Mouse (Mus musculus) bone marrow, adult 2 months (tissue): ENCODE results near the gene Psmd12. TPM values are rescaled to one million over a fixed set of nuclear protein-coding genes. Genes with fewer than 3 reads are reported as not detected.

Experiments
- H3K27ac ChIP-seq: fragments of 200-500 bp; 2 replicates; pipeline ENCODE4 v1.5.1; 2012; ENCODE audit warnings: low read depth, mild to moderate bottlenecking, control low read depth, inconsistent platforms, low read length; ENCODE audit not compliant: control insufficient read depth, poor library complexity, insufficient read depth
- H3K4me1 ChIP-seq: fragments of 200-500 bp; 2 replicates; pipeline ENCODE4 v1.6.1; 2011; ENCODE audit warnings: low read length; ENCODE audit not compliant: control insufficient read depth, insufficient read depth
- H3K4me3 ChIP-seq: fragments of 200-500 bp; replicated peaks from 2 replicates; pipeline ENCODE3; 2011; ENCODE audit warnings: mild to moderate bottlenecking, low read depth, low read length, control low read depth; ENCODE audit not compliant: control insufficient read depth
- CTCF ChIP-seq: fragments of 200-500 bp; IDR thresholded peaks from 2 replicates; pipeline ENCODE4 v1.5.1; 2011; ENCODE audit warnings: low read length, control low read depth; ENCODE audit not compliant: control insufficient read depth, insufficient read depth
- POLR2A ChIP-seq: fragments of 200-500 bp; IDR thresholded peaks from 2 replicates; pipeline ENCODE4 v1.6.1; 2011; ENCODE audit warnings: low read depth, mild to moderate bottlenecking, control low read depth, low read length, borderline replicate concordance; ENCODE audit not compliant: control insufficient read depth
- WGBS: fragments of 180-500 bp; shearing (Covaris S2); methylation state at CpG from one replicate; pipeline ENCODE4 v1.1.7; 2018; 5-methylcytosine and 5-hydroxymethylcytosine counted together
- polyA plus RNA-seq: library from polyadenylated mRNA; stranded (reverse); fragments of >200 nt; gene quantifications from 2 replicates; pipeline ENCODE4 v1.2.4, GENCODE M21; 2011; ENCODE audit warnings: low replicate concordance; ENCODE audit not compliant: missing spikeins, insufficient read depth, insufficient read length

Psmd12 gene
- polyA plus RNA-seq, 1 experiment: 61.0 TPM

DNA sequence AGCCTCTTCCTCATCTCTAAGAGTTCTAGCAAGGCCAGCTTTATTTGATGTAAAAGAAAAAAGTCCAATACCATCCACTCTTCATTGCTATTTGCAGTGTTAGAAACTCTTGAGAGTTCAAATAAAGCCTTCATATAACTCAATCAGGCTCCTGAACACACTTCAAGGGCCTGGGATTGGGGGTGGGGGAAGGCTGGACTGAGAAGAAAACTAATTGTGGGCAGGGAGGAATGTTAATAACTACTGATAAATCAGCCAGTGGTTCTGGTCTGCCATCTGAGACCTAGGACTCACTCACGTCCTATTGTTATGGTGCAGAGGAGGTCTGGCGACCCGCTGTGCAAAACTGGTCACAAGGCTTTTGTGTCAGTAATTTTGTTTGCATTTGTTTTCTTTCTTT, 48.3 kb downstream of the Psmd12 start:
- H3K4me3 ChIP-seq: no peak overlapping the region
- no peak overlapping the region for H3K27ac ChIP-seq
- TF ChIP-seq CTCF (no peak), POLR2A (no peak)
- peaks cover 2% of the 10 kb centered on the region for H3K4me1 ChIP-seq
- 92% methylated on average over 3 of the region's 3 CpGs for WGBS

DNA sequence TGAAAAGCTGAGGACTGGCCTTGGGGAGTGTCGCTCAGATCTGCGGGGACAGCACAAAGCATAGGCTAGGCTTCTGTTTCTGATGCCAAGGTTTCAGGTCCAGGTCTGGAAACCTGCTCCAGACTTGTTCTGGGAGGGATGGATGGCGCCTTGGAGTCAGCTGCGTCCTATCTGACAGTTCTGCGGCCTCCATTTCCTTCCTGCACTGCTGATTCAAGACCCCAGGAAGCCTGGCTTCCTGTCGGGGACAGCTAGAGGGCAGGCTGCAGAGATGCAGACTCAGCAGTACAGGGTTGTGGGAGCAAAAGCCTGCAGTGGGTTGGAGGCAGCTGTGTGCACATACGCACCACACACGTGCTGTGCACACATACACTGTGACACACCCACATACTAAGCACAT, 50.0 kb downstream of the Psmd12 start:
- H3K4me1 ChIP-seq: peaks cover 2% of the 10 kb centered on the region

DNA sequence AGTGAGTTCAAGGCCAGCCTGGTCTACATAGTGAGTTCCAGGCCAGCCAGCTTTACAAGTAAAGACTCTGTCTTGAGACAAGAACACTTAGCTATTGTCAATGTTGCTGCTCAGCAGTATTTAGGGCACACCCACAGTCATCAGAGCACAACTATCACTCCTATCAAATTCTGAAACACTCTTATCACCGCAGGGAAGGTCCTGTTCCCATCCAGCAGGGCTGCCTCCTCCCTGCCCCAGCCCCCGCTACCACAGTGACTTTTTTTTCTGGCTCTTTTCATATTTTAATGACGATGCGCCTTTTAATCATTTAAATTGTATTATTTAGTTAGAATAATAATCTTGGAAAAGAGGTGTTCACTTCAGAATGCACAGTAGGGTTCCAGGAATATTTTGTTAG, 52.2 kb downstream of the Psmd12 start:
- 68% methylated on average over 4 of the region's 4 CpGs for WGBS
- no peak for TF ChIP-seq CTCF
- TF ChIP-seq POLR2A: no peak
- no peak overlapping the region for H3K27ac ChIP-seq
- H3K4me1 ChIP-seq: peaks cover 2% of the 10 kb centered on the region
- H3K4me3 ChIP-seq: no peak overlapping the region

More for the DNA sequence above, 50.0 kb downstream of the Psmd12 start:
- TF ChIP-seq CTCF: no peak
- TF ChIP-seq POLR2A: no peak
- Histone ChIP-seq H3K27ac (no peak overlapping the region), H3K4me3 (no peak overlapping the region)
- WGBS: 3% methylated on average over 8 of the region's 8 CpGs

DNA sequence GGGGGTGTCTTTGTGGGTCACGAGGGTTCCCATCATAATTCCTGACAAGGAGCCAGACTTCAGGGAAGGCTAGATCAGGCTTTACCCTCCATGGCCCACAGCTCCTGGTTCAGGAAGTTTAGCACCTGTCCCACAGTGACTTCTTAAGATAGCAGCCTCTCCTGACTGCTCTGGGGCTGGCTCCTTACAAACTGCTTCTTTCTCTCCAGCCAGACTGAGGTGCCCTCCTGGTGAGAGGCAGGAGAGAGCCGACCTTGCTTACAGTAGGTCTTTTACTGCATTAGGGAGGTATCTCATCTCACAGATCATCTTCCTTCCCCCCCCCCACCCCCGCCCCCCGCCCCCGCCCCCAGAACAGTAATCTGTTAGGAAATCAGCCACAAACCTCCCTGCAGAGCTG, 53.0 kb downstream of the Psmd12 start:
- peaks cover 2% of the 10 kb centered on the region for H3K4me1 ChIP-seq
- 35% methylated on average over 5 of the region's 5 CpGs for WGBS
- TF ChIP-seq CTCF (no peak), POLR2A (no peak)

DNA sequence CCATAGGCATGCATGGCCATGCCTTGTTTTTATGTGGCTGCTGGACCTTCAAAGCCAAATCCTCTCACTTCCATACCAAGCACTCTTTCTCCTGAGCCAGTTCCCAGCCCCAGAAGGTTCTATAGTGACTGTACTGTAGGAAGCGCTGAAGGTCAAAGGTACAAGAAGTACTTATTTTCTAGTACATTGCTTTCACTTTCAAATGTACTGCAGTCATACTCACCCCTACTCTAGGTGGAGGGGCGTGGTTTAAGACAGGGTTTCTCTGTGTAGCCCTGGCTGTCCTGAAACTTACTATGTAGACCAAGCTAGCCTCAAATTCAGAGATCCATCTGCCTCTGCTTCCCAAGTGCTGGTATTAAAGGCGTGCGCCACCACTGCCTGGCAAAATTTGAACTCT, 59.7 kb downstream of the Psmd12 start:
- H3K4me1 ChIP-seq: no peaks in the 10 kb centered on the region
- H3K27ac ChIP-seq: no peak overlapping the region
- WGBS: 73% methylated on average over 4 of the region's 4 CpGs
- no peak overlapping the region for H3K4me3 ChIP-seq
- no peak for TF ChIP-seq CTCF
- TF ChIP-seq POLR2A: no peak

More for the DNA sequence above, 53.0 kb downstream of the Psmd12 start:
- Histone ChIP-seq H3K27ac (no peak overlapping the region), H3K4me3 (no peak overlapping the region)

DNA sequence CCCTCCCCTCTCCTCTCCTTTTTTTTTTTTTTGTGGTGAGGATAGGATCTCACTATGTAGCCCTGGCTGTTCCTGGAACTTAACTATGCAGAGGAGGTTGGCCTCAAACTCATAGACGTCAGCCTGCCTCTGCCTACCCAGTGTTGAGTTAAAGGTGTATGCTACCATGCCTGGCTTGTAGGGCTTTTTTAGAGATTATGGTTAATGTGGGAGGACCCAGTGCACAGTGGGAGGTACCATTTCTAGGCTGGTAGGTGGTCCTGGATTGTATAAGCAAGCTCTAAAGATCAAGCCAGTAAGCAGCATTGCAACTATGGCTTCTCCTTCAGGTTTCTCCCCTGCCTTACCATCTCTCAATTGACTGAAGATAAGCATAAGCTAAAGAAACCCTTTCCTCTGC, 61.1 kb downstream of the Psmd12 start:
- no peaks in the 10 kb centered on the region for H3K4me1 ChIP-seq
- WGBS: 28% methylated on average over 1 of the region's 1 CpGs
- no peak overlapping the region for H3K4me3 ChIP-seq
- TF ChIP-seq POLR2A: no peak
- TF ChIP-seq CTCF: no peak
- H3K27ac ChIP-seq: no peak overlapping the region

DNA sequence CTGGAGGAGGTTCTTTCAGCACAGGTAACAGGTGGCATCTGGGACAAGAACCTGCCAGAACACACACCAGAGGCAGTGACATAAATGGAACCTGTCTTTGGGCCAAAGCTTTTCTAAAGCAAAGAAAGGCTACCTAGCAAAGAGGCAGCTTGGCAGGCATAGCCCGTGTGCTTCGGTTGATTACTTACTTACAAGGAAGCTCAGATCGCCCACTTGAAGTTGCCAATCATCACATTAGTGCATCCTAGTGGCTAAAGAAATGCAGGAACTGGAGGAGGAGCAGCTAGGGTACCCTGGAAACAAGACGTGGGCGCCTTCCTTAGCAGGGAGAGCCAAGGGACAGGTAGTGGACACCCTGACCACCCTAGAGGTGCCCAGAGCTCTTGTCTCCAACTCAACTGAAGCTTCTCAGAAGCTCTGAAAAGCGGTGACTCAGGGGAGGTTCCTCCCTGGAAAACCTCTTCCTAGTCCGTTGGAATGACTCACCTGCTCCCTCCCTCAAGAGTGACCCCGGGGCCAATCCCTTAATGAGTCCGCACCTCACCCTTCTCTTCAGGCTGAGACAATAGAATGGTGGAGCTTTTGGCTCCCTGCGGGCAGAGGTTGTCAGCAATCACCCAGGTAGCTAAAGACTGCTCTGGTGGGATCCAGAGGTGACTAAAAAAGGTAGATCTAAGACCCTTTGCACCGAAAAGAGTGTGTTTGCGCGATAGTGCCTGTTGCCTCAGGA, 66.6 kb downstream of the Psmd12 start:
- Histone ChIP-seq H3K4me3 (no peak overlapping the region), H3K4me1 (no peaks in the 10 kb centered on the region), H3K27ac (no peak overlapping the region)
- 72% methylated on average over 13 of the region's 13 CpGs for WGBS
- no peak for TF ChIP-seq CTCF
- no peak for TF ChIP-seq POLR2A

DNA sequence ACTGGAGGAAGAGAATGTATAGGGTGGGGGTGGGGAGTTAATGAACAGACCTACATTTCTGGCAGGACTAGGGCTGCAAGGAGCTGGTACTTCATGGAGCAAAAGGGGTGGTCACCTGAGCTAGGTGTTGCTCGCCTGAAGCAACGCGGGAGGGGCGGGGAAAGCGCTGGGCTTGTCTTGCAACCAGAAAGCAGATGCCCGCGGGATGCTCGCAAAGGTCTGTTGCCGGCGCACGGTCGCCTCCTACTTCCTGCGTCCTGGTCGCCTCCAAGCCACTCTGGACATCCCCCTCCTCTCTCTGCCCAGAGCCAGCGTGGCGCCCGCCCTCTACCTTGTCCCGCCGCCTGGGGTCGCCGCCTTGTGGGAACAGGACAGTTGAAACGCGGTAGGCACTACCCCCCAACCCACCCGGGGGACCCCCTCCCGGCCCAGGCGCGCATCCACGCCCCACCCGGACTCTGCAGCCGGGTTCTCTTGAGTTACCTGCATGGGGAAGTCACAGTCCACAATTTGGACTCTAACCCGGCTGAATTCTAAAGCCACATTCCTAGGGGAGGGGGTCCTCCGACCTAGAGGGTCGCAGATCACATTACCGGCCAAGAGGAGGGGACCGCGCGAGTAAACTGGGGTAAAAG, 67.5 kb downstream of the Psmd12 start:
- Histone ChIP-seq H3K27ac (no peak overlapping the region), H3K4me1 (no peaks in the 10 kb centered on the region), H3K4me3 (peak overlapping the region; percentile 66)
- no peak for TF ChIP-seq POLR2A
- under 1% methylated on average over 37 of the region's 37 CpGs for WGBS
